Mouse (Mus musculus) forebrain, embryonic 14.5 days (tissue): Measurements from ENCODE around the gene 4921536K21Rik. TPM values are rescaled to one million over a fixed set of nuclear protein-coding genes. Genes with fewer than 3 reads are reported as not detected.
A peak's percentile ranks its signal among the peaks of the same experiment; 100 is the strongest.

Source experiments
- ATAC-seq: fragments of 200-750 bp; cut with Nextera tagmentation; 2 replicates; pipeline ENCODE4 v1.8.0; 2017; ENCODE audit warnings: mild to moderate bottlenecking, moderate library complexity
- DNase-seq: peaks from one replicate; pipeline ENCODE4 v3.0.0-alpha.2; 2015; ENCODE audit warnings: low spot score
- H3K27ac ChIP-seq: fragments of 300-500 bp; sonication (generic); 2 replicates; pipeline ENCODE4 v1.5.1; 2014; ENCODE audit warnings: low read depth, mild to moderate bottlenecking, control low read depth, low read length, moderate library complexity
- H3K27me3 ChIP-seq: fragments of 300-500 bp; sonication (generic); replicated peaks from 2 replicates; pipeline ENCODE4 v1.6.1; 2014; ENCODE audit warnings: low read length, control low read depth, mixed read lengths; ENCODE audit not compliant: control insufficient read depth, insufficient read depth
- H3K36me3 ChIP-seq: fragments of 300-500 bp; sonication (generic); 2 replicates; pipeline ENCODE4 v1.6.1; 2014; ENCODE audit warnings: low read length, control low read depth; ENCODE audit not compliant: control insufficient read depth, insufficient read depth
- H3K4me1 ChIP-seq: fragments of 300-500 bp; sonication (generic); 2 replicates; pipeline ENCODE4 v1.6.1; 2014; ENCODE audit warnings: antibody characterized with exemption, low read length, control low read depth; ENCODE audit not compliant: control insufficient read depth, insufficient read depth
- H3K4me2 ChIP-seq: fragments of 300-500 bp; sonication (generic); 2 replicates; pipeline ENCODE4 v1.6.1; 2014; ENCODE audit warnings: mild to moderate bottlenecking, control low read depth, low read length
- H3K4me3 ChIP-seq: fragments of 300-500 bp; sonication (generic); 2 replicates; pipeline ENCODE4 v1.5.1; 2014; ENCODE audit warnings: low read depth, low read length, control low read depth
- H3K9ac ChIP-seq: fragments of 300-500 bp; sonication (generic); 2 replicates; pipeline ENCODE4 v1.6.1; 2014; ENCODE audit warnings: mild to moderate bottlenecking, low read length, control low read depth, moderate library complexity
- H3K9me3 ChIP-seq: fragments of 300-500 bp; sonication (generic); replicated peaks from 2 replicates; pipeline ENCODE4 v1.6.1; 2016; ENCODE audit warnings: low read length, control low read depth, mixed read lengths; ENCODE audit not compliant: control insufficient read depth
- WGBS: fragments of 180-500 bp; shearing (Covaris S2); extraction: QIAGEN DNeasy Blood & Tissue Kit; methylation state at CpG from one replicate; pipeline ENCODE4 v1.1.7; 2014; 5-methylcytosine and 5-hydroxymethylcytosine counted together
- polyA plus RNA-seq: library from polyadenylated mRNA; unstranded; fragments of >200 nt; fragmentation: Nextera tagmentation; extraction: Ambion mirVana; gene quantifications from 2 replicates; pipeline ENCODE4 v1.2.1, GENCODE M21; 2014

4921536K21Rik gene
- polyA plus RNA-seq, 1 experiment from 2014 or later, result 0.36 TPM

DNA sequence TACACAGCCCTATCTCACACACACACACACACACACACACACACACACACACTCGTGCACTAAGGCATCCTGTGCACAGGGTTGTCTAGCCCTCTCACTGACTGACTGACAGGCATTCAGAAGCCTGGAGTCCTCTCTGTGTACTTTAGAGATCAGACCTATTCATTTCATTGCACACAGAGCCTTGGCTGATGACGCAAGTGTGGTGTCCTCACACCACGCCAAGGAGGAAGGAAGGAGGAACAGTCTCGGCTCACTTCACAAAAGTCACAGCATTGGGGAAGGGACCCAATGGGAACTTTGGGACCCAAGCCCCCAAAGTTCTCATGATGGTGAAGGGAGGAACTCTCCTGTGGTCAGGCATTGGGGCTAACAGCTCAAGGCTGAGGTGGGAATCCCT, 35.1 kb upstream of the 4921536K21Rik start:
- Histone ChIP-seq H3K4me2 (no peak overlapping the region), H3K4me1 (peaks cover 5% of the 10 kb centered on the region; the same call in 1 of the 2 replicates), H3K27ac (no peak overlapping the region), H3K27me3 (no peaks in the 10 kb centered on the region), H3K4me3 (no peak overlapping the region), H3K36me3 (no peaks in the 10 kb centered on the region), H3K9me3 (no peaks in the 10 kb centered on the region), H3K9ac (no peak overlapping the region)
- WGBS, result 79% methylated on average over 4 of the region's 4 CpGs
- no peak for ATAC-seq
- DNase-seq, result no peak

DNA sequence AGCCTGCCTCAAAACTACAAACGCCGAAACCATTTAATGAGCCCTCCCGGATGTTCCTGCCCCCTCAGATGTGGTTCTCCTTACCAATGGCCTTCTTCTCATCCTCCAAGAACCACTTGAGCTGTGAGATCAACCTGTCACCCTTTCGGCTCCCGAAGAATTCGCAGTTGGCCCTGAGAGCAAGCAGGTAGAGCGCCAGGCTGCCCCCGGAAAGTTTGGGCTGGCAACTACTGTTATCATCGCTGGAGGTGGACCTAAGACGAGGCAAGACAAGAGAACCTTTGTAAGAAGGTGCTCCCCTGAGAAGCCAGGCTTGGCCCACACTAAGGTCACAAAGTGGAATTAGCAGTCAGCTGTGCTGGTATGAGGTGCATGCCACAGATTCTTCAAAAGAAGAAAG, 31.0 kb upstream of the 4921536K21Rik start:
- Histone ChIP-seq H3K9ac (no peak overlapping the region), H3K9me3 (no peaks in the 10 kb centered on the region), H3K4me3 (no peak overlapping the region), H3K4me2 (no peak overlapping the region), H3K27me3 (no peaks in the 10 kb centered on the region), H3K4me1 (0 out of 2 replicates have a peak, but pooled peaks cover under 1% of the 10 kb centered on the region), H3K36me3 (no peaks in the 10 kb centered on the region), H3K27ac (no peak overlapping the region)
- DNase-seq (no peak), ATAC-seq (no peak)
- 90% methylated on average over 10 of the region's 10 CpGs for WGBS

DNA sequence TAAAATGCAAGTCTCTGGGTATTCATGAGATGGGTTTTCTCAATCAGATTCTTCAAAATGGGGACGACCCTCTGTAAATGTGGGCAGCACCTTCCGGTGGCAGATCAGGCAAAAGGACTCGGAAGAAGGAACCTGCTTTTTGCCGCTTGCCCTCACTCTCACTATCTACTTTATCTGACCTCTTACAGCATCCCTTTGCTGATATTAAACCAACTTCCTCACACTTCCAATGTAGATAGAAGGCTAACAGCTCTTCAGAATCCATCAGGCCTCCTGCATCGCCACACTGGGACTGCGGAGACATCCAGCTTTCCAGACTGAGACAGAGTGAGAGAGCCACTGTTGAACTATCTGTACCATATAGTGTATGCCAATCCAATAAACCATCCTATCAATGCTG, 27.8 kb upstream of the 4921536K21Rik start:
- no peak overlapping the region for H3K27ac ChIP-seq
- no peak for DNase-seq
- H3K36me3 ChIP-seq, result no peaks in the 10 kb centered on the region
- WGBS, result 96% methylated on average over 6 of the region's 6 CpGs
- no peak overlapping the region for H3K4me2 ChIP-seq
- no peak for ATAC-seq
- H3K9me3 ChIP-seq, result no peaks in the 10 kb centered on the region
- H3K4me3 ChIP-seq, result no peak overlapping the region
- no peaks in the 10 kb centered on the region for H3K4me1 ChIP-seq
- no peaks in the 10 kb centered on the region for H3K27me3 ChIP-seq
- H3K9ac ChIP-seq, result no peak overlapping the region

DNA sequence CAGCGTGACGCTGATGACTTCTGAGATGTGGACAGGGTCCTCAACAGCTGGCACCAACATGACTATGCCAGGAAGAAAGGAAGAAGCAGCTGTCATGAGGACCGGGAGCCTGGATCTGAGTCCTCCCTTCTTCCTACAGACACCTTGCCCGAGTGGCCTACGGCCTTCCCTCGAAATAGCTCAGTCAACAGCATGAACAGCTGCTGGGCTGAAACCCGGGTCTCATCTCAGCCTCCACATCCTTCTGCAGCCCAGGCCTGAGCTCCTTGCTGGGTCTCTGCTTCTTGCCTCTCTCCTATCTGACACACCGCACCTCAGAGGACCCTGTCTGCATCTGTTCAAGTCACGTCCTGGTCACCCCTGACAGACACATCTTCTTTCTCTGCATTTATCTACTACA, 27.2 kb upstream of the 4921536K21Rik start:
- Histone ChIP-seq H3K27me3 (no peaks in the 10 kb centered on the region), H3K9ac (no peak overlapping the region), H3K4me2 (no peak overlapping the region), H3K4me3 (no peak overlapping the region), H3K36me3 (no peaks in the 10 kb centered on the region), H3K4me1 (no peaks in the 10 kb centered on the region), H3K27ac (no peak overlapping the region), H3K9me3 (no peaks in the 10 kb centered on the region)
- no peak for DNase-seq
- 93% methylated on average over 9 of the region's 9 CpGs for WGBS
- no peak for ATAC-seq

DNA sequence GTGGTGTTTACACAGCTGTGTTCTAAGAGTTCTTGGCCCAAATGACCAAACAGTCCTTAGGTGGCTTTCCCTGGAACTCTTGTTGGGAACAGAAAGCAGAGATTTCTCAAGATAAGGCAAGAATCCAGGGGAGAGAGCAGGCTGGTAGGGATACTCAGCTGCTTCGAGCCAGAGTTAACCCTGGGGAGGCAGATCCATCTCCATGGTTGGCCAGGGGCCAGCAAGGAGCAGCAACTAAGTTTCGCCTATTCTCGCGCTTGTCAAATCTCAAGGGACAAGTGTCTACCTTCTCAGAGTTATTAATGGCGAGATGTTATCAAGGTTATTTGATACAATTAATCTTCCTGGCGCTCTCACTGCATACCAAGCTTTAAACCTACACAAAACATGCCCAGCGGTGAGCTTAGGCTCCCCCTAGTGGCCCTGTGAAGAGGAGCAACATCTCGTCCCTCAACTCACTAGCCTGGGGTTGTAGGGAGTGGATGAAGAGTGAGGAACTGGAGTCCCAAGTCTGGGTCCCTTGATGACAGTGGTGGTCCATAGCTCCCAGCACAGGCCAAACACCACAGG, 26.5 kb upstream of the 4921536K21Rik start:
- Histone ChIP-seq H3K4me1 (no peaks in the 10 kb centered on the region), H3K4me3 (no peak overlapping the region), H3K27ac (no peak overlapping the region), H3K27me3 (no peaks in the 10 kb centered on the region), H3K9me3 (no peaks in the 10 kb centered on the region), H3K36me3 (no peaks in the 10 kb centered on the region), H3K4me2 (no peak overlapping the region), H3K9ac (no peak overlapping the region)
- DNase-seq, result peak; percentile 79
- WGBS, result 32% methylated on average over 8 of the region's 8 CpGs
- peak; percentile 26; the same call in 1 of the 2 replicates for ATAC-seq

DNA sequence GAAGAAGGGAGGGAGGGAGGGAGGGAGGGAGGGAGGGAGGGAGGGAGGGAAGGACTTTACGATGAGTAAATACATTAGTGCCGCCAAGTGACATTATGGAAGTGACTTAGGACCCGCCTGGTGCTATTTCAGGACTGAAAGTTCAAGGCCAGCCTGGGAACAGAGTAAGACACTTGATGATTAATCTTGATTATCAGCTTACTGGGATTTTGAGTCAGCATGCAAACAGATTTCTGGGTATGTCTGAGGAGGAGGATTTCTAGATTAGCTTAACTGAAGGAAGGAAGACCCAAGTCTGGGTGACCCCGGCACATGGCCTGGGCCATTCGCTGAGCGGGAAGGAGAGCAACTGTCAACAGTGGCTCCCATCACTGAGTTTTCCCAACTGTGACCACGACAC, 25.6 kb upstream of the 4921536K21Rik start:
- H3K4me2 ChIP-seq, result no peak overlapping the region
- no peak overlapping the region for H3K27ac ChIP-seq
- no peaks in the 10 kb centered on the region for H3K27me3 ChIP-seq
- no peaks in the 10 kb centered on the region for H3K4me1 ChIP-seq
- H3K4me3 ChIP-seq, result no peak overlapping the region
- no peak for DNase-seq
- no peaks in the 10 kb centered on the region for H3K36me3 ChIP-seq
- no peaks in the 10 kb centered on the region for H3K9me3 ChIP-seq
- 95% methylated on average over 7 of the region's 7 CpGs for WGBS
- no peak overlapping the region for H3K9ac ChIP-seq
- no peak for ATAC-seq

DNA sequence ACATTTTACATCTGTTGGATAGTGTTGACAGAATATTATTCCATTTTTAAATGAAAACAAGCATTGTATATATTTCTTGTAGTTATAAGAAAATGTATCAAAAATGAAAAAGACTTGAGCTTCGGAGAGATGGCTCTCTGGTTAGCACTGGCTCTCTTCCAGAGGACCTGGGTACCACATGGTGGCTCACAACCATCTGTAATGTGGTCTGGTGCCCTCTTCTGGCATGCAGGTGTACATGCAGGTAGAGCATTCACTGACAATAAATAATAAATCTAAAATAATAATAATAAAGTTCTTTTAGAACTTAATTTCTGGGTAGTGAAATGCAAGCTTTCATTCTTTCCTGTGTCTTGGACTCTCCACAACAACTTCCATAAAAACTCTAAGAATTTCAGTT, 23.8 kb upstream of the 4921536K21Rik start:
- ATAC-seq (no peak), DNase-seq (peak; percentile 51)
- Histone ChIP-seq H3K27ac (no peak overlapping the region), H3K9ac (no peak overlapping the region), H3K36me3 (no peaks in the 10 kb centered on the region), H3K27me3 (no peaks in the 10 kb centered on the region), H3K4me3 (no peak overlapping the region), H3K9me3 (no peaks in the 10 kb centered on the region), H3K4me2 (no peak overlapping the region), H3K4me1 (no peaks in the 10 kb centered on the region)
- WGBS, result 48% methylated on average over 1 of the region's 1 CpGs

DNA sequence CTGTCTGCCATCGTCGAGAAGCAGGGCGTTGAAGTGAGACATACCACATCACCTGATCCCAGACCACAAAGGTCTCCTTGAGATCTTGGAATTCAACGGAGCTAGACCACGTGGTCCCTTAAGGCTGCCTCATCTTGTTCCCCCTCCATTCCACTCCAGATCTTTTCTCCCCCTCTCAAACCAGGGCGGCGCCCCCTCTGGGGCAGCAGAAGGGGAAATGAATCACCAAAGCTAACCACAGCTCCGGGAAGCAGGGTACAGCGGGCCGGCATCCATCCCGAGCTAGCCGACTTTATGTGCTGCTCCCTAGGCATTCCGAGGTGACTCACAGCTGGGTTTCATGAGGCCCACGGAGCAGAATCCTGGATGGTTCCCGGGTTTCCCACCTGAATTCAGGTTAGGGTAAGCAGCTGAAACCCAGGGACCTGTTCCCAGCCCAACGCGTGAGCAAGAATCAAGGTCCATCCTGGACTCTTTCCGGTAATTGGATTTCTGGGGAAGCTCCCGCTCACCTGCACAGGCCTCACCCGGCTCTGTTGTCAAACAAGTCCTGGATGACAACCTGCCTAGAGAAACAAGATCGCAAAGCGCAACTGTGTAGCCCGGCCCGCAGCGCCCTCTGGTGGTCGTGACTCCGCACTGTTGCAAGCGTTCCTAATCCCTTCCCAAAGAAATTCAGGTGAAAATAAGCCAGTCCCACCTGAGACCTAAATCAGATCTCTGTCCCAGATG, 19.4 kb upstream of the 4921536K21Rik start, which contains the start of gene Slc35e4:
Gene Slc35e4, minus strand, starts transcription at position 556 of the 732 bp plus-strand sequence.
- Histone ChIP-seq H3K27ac (peak within 1 kb of the TSS; percentile 0; the same call in 1 of the 2 replicates), H3K9ac (peak within 1 kb of the TSS; percentile 73), H3K4me3 (peak within 1 kb of the TSS; percentile 59), H3K36me3 (no peaks in the 10 kb centered on the region), H3K27me3 (no peaks in the 10 kb centered on the region), H3K4me2 (peak within 1 kb of the TSS; percentile 96), H3K9me3 (no peaks in the 10 kb centered on the region), H3K4me1 (peaks cover 15% of the 10 kb centered on the region)
- WGBS, result under 1% methylated on average over 27 of the region's 28 CpGs
- ATAC-seq (peak; percentile 66), DNase-seq (peak; percentile 87)
